Mouse (Mus musculus) erythroblast, embryonic 14.5 days (primary cell): ENCODE results near the gene Micall1. TPM values are rescaled to one million over a fixed set of nuclear protein-coding genes. Genes with fewer than 3 reads are reported as not detected.

ENCODE experiments used
- H3K27me3 ChIP-seq: 2 replicates; pipeline ENCODE4 v1.6.1; 2012; ENCODE audit warnings: inconsistent platforms; ENCODE audit not compliant: control insufficient read depth
- H3K36me3 ChIP-seq: 2 replicates; pipeline ENCODE4 v1.6.1; 2012; ENCODE audit warnings: mild to moderate bottlenecking, inconsistent platforms; ENCODE audit not compliant: control insufficient read depth
- H3K4me1 ChIP-seq: 2 replicates; pipeline ENCODE4 v1.6.1; 2012; ENCODE audit warnings: inconsistent platforms; ENCODE audit not compliant: control insufficient read depth
- H3K4me3 ChIP-seq: replicated peaks from 2 replicates; pipeline ENCODE3; 2012; ENCODE audit warnings: moderate library complexity, mild to moderate bottlenecking, inconsistent platforms
- H3K9me3 ChIP-seq: 2 replicates; pipeline ENCODE4 v1.6.1; 2012; ENCODE audit warnings: low read length, inconsistent platforms, mixed read lengths; ENCODE audit not compliant: control insufficient read depth
- GATA1 ChIP-seq: IDR thresholded peaks from 2 replicates; pipeline ENCODE4 v1.6.1; 2012; ENCODE audit warnings: low read length, inconsistent platforms, mixed read lengths
- TAL1 ChIP-seq: IDR thresholded peaks from 3 replicates; pipeline ENCODE4 v1.6.1; 2012; ENCODE audit warnings: low read length, inconsistent platforms, mixed read lengths
- polyA plus RNA-seq: library from polyadenylated mRNA; stranded (reverse); fragments of >175 nt; gene quantifications from 2 replicates; pipeline ENCODE4 v1.2.3, GENCODE M21; 2012

Micall1 gene
- polyA plus RNA-seq, 1 experiment = 0.09 TPM

DNA sequence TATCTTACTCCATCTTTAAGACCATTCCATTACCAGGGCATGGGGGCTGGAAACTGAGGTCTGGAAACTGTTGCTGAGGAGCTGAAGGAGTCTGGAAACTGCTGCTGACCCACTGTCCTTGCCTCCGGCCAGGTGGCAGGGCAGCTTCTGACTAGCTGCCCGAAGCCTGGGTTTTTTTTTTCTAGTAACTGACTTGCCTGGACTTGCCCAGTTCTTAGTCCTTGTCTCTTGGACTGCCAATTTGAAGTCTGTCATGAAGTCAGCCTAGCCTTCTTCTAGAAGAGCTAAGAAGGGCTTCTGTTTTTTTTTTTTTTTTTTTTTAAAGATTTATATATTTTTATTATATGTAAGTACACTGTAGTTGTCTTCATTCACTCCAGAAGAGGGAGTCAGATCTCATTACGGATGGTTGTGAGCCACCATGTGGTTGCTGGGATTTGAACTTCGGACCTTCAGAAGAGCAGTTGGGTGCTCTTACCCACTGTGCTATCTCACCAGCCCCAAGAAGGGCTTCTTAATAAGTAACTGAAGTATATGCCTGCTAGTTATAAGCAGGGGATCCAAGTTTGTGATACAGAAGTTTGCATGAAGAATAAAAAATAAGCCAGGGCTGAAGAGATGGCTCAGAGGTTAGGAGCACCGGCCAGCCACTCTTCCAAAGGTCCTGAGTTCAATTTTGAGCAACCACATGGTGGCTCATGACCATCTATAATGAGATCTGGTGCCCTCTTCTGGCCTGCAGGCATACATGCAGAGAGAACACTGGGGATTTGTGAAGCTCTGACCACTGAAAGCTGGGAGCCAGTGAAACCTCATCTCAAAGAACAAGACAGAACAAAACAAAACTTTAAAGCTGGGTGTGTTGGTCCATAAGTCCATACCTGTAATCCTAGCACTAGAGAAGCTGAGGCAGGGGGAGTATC lies 37.3 kb upstream of the Micall1 start:
- peaks cover 64% of the 10 kb centered on the region for H3K4me1 ChIP-seq
- TF ChIP-seq GATA1 (no peak), TAL1 (no peak)

DNA sequence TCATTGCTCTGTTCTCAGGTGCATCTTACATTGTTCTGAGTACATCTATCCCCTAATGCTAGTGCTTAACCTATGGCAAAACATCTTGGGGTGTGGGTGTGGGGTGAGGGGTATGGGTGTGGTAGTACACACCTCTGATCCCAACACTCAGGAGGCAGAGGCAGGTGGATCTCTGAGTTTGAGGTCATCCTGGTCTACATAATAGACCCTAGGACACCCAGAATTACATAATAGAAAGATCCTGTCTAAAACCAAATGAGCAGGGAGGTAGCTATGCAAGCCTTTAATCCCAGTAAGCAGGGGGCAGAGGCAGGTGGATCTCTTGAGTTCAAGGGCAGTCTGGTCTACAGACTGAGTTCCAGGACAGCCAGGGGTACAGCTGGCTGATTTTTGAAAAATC lies 34.9 kb upstream of the Micall1 start:
- TF ChIP-seq GATA1 = no peak
- TF ChIP-seq TAL1 = no peak
- peaks cover 51% of the 10 kb centered on the region for H3K4me1 ChIP-seq
- H3K4me3 ChIP-seq = no peak overlapping the region

More for the DNA sequence above, 37.3 kb upstream of the Micall1 start:
- Histone ChIP-seq H3K27me3 (no peaks in the 10 kb centered on the region), H3K4me3 (no peak overlapping the region), H3K36me3 (peaks cover 10% of the 10 kb centered on the region), H3K9me3 (peaks cover 12% of the 10 kb centered on the region)

DNA sequence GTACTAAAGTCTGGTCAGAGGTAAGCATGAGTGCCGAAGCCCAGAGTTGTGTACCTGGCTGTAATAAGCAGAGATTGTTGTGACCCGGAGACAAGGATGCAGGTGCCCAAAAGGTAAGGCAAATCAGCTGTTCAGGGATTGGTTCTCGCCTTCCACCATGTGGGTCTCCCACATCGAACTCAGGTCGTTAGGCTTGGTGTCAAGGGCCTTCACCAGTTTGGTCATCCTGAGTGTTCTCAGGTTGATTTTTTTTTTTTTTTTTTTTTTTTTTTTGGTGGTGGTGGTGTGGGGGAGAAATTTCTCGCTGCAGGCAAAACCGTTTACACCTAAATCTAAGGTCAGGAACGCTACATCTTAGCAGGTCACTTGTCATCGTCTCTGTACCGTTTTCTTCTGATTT lies 34.3 kb upstream of the Micall1 start:
- Histone ChIP-seq H3K27me3 (no peaks in the 10 kb centered on the region), H3K36me3 (peaks cover 35% of the 10 kb centered on the region), H3K4me3 (peak overlapping the region; percentile 70), H3K9me3 (no peaks in the 10 kb centered on the region), H3K4me1 (peaks cover 45% of the 10 kb centered on the region)
- TF ChIP-seq TAL1 = no peak
- no peak for TF ChIP-seq GATA1

More for the DNA sequence above, 34.9 kb upstream of the Micall1 start:
- Histone ChIP-seq H3K9me3 (no peaks in the 10 kb centered on the region), H3K27me3 (no peaks in the 10 kb centered on the region), H3K36me3 (peaks cover 28% of the 10 kb centered on the region)

DNA sequence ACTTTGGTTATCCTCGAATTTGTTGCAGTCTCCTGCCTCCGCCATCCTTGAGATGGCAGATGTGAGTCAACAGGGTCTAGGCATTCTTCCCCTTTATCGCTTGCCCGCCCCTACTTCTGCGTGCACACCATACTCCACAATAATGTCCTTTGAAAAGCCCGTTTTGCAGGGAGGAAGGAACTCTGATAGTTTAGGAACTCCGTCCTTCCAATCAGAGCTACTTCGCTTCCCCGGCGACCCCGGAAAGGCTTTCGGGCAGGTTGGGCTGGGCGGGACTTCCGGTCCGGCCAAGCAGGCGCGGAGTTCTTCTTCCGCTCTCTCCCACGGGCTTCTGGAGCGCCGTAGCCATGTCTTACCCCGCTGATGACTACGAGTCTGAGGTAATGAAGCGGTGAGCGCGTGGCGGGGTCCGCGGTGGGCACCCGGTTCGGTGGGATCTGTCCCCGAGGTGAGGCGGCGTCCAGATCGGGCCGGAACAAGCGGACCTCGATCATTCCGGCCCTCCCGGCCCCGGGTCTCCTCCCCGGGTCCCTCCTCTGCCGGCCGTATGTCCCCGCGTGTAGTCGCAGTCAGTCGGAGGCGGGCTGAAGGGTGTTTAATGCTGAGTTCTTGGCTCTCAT lies 33.7 kb upstream of the Micall1 start, which contains the start of gene Eif3l:
Eif3l (plus strand) TSS at position 267 of the 620 bp plus-strand sequence.
- H3K9me3 ChIP-seq = no peaks in the 10 kb centered on the region
- peaks cover 40% of the 10 kb centered on the region for H3K4me1 ChIP-seq
- H3K36me3 ChIP-seq = peaks cover 41% of the 10 kb centered on the region
- H3K4me3 ChIP-seq = peak within 1 kb of the TSS; percentile 70
- no peaks in the 10 kb centered on the region for H3K27me3 ChIP-seq
- TF ChIP-seq TAL1 = no peak
- no peak for TF ChIP-seq GATA1

DNA sequence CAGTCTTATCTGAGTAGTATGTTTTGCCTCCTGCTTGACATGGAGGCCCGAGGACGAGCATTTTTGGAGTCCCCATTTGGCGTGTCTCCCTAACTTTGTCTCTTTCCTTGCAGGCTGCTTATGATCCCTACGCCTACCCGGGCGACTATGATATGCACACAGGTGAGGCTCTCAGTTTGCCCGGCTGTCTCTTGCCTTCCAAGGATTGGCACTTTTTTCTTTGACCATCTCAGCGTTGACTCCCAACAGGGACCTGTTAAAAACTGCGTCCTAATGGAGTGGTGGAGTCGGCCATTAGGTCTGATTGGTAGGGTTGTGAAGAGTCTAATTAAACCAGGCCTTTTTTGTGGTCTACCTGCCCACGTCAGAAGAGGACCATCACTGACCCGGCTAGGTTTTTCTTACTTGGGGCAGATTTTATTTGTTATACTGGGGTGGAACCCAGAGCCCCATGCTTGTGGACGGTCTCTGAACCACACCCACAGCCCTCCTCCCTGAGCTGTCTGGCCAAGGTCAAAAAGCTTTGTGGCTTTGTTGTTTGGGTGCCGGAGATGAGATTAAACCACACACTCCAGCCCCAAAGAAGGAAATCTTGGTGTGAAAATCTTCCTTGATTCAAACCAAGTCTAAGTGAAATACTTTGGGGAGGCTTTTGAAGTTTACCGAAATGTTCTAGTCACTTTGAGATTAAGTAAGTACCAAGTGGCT lies 32.9 kb upstream of the Micall1 start:
- Histone ChIP-seq H3K27me3 (no peaks in the 10 kb centered on the region), H3K36me3 (peaks cover 47% of the 10 kb centered on the region), H3K4me3 (peak overlapping the region; percentile 70), H3K9me3 (no peaks in the 10 kb centered on the region), H3K4me1 (peaks cover 37% of the 10 kb centered on the region)
- TF ChIP-seq GATA1 = no peak
- TF ChIP-seq TAL1 = no peak

DNA sequence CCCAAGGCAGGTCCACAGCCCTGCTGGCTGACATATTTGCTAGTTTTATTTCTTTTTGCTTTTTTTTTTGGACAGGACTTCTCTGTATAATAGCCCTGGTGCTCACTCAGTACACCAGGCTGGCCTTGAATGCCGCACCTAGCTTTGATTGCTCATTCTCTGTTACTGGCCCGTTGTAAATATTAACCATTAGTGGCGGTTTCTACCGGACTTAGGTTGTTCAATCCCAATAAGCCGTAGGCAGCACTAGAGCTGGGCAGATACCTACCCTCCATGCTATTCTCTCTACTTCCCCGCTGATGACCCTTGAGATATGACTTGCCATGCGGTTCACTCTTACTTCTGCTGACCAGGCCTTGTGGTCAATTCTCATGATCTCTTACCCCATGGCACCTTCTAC lies 29.1 kb upstream of the Micall1 start:
- H3K27me3 ChIP-seq = no peaks in the 10 kb centered on the region
- peaks cover 85% of the 10 kb centered on the region for H3K36me3 ChIP-seq
- H3K4me1 ChIP-seq = peaks cover 24% of the 10 kb centered on the region
- no peaks in the 10 kb centered on the region for H3K9me3 ChIP-seq
- H3K4me3 ChIP-seq = no peak overlapping the region
- TF ChIP-seq GATA1 (no peak), TAL1 (no peak)

DNA sequence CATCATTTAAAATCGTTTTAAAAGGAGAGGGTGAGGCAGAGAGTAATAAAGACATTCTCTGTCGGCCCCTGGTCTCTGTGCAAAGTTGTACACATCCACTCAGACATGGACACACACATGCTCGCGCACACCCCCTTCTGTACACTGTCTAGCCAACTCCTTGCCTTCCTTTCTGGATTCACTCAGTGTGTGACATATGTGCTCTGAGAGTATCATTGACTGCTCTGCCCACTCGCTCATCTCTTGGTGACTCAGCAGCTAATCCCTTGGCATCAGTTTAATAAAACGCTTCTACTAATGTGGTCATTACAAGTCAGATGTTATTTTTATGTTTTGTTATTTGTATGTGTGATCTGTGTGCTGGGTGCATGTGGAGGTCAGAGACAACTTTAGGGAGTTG lies 16.4 kb upstream of the Micall1 start:
- Histone ChIP-seq H3K4me1 (peaks cover 6% of the 10 kb centered on the region), H3K9me3 (no peaks in the 10 kb centered on the region), H3K4me3 (no peak overlapping the region), H3K36me3 (peaks cover 89% of the 10 kb centered on the region), H3K27me3 (no peaks in the 10 kb centered on the region)
- TF ChIP-seq GATA1 = no peak
- no peak for TF ChIP-seq TAL1

DNA sequence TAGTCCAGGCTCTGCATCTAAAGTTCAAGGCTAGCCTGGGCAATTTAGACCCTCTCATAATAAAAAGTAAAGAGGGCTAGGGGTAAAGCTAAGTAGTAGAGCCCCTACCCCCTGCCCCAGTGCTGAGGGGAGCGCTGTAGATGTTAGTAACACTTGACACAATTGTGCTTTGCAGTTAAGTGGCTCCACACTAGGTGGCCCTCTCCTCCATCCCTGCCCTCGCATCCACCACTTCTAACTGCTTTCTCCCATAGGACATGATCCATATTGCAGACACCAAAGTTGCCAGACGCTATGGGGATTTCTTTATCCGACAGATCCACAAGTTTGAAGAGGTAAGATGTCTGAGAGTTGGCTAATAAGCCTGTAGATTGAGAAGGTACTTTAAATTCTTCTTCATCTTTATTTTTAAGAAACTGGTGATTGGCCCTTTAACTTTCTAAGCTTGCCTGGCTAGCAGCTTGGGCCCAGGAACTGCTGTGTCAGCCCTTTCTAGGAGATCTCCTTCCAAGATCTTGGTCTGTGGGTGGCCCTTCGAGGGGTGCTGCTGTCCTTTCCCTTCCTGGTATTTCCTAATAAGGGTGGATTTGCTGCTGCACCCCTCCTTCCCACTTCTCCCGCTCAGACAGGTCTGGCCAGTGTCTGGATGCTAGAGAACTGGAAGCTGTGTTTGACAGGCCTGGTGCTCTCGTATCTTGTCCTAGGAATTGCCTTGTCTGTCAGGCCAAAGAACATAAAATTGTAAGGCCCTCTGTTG lies 15.4 kb upstream of the Micall1 start:
- TF ChIP-seq TAL1 (no peak), GATA1 (no peak)
- Histone ChIP-seq H3K4me1 (peaks cover 14% of the 10 kb centered on the region), H3K4me3 (no peak overlapping the region), H3K27me3 (no peaks in the 10 kb centered on the region), H3K9me3 (no peaks in the 10 kb centered on the region), H3K36me3 (peaks cover 85% of the 10 kb centered on the region)
